Mouse (Mus musculus): ENCODE data around the gene Sall1.

Gene Sall1

DNA sequence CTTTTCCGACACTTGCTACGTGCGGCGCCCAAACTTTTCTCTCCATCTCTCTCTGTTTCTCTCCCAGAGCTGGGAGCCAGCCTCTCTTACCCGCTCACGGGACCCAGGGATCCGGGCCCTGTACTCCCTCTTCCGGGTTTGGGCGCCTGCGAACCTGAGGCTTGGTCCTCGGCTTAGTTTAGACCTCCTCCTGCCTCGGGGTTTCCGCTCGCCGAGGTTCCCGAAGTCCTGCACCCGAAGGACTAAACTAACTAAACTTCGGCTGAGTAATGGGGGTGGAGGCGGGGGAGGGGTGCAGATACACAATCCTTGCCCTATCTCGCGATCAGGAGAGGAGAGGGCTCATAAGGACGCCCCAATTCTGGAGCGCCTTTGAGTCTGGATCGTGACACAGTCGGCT lies at the start of gene Sall1:
Gene Sall1 (minus strand): TSS at position 223 of the 400 bp plus-strand sequence.
- no peak for DNase-seq (ENCODE audit: low read depth)

DNA sequence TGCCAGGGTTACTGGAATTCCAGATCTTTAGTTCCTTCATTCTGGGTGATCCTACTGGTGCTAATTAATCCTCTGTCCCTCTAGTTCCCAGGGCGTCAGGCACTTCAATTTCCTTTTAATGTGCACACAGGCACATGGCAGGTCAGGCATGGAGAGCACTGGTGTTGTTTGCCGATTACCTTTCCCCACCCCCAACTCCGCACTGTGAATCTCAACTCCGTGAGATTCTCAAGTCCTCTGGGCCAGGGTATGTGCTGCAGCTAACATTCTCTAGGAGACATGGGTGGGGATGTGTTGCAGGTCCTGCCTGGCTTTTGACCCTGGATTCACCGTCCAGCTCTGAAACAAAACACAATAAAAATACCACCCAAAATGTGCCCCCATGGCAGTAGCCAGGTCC lies 46.0 kb upstream of the Sall1 start:
- DNase-seq (ENCODE audit: low read depth): no peak

DNA sequence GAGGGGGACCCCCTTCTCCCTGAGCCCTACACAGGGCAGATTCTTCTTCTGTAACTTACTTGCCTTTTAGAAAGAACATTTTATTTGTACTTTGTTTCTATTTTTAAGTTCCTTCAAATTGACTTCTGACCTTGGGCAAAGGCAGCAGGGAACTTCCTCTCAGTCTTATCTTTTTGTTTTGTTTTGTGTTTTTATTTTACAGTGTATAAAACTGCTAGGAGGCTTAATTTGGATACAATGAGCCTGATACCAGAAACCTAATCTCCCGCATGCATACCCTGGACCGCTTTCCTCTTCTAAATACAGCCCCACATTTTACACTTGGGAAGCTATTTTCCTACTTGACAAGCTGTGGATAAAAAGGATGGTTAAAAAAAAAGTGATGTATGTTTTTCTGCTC lies 35.2 kb upstream of the Sall1 start:
- DNase-seq (ENCODE audit: low read depth): no peak

DNA sequence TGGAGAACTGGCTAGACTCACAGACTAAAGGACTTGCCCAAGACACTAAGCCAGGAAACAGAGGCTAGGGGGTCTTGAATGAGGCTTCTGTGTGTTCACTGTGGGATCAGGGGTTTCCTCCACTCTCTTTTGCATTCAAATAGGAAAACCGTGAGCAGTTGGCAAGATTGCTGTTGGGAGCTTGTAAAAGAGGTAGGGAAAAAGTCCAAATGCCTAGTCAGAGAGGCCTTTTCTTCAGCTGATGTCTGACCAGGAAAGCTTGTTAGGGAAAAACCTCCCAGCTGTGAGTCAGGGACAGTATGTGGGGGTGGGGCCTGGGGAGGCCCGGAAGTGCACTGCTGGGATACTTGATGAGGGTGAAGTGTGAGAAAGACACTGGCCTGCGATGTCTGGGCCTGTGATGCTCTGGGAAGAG lies 29.0 kb upstream of the Sall1 start:
- no peak for DNase-seq (ENCODE audit: low read depth)

DNA sequence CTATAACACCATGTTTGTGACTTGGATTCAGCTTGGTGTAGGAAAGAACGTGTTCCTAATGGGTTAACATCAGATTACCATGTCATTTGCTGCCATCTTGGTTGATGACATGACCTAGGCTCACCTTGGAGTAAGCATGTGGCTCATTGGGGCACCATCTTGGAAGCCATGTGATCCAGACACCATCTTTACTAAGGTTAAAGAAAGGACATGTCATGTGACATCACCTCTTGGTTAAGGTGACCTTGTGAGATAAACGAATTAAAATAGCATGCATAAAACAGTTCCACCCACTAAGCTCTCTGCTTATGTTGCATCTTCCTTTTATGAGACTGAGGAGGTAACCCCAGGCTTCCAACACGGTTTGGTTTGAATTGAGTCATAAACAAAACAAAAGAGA lies 23.5 kb upstream of the Sall1 start:
- DNase-seq (ENCODE audit: low read depth): no peak

DNA sequence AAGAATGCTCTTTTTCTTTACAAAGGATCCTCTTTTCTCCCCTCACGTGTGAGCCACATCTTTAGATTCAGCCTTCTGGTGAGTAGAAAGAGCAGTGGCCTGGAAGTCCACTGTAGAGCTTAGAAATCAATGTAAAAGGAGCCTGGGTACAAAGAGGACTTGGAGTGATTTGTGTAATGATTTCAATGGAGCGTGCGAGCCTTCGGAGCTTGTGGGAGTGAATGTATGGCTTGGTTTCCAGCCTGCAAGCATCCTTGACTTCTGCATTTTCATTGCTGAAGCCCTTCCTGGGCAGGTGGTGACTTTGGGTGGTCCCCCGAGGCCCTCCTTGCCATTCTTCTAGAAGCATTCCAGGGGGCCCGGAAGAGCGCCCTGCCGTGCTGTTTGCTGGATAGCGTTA lies 20.1 kb upstream of the Sall1 start:
- no peak for DNase-seq (ENCODE audit: low read depth)

DNA sequence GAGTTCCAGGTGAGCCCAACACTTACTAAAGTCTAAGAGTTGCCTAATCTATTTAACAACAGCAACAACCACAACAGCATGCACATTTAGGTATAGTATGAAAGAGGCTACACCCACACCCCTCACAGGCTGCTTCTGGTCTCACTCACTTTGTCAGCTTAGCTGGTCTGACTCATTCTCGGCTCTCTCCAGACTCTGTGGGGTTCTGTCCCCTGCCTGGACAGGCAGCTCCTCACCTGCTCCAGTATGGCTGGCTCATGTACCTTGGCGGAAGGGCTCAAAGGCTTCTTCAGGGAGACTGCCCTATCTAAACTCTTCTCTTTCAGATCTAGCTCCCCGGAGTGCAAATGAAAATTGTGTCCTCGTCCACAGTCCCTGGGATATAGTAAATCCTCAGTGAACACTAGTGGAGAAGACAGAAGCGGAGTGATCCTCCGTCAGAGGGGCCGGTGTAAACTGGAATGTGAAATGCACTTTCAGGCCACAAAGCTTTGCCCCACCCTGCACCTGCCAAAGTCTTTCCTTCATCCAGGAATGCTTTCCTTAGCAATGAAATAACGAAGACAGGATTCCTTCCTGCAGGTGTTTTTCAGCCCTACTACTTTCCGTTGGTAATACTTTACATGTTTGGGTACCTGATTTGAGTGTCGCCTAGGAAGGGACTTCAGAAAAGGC lies 19.5 kb upstream of the Sall1 start:
- no peak for DNase-seq (ENCODE audit: low read depth)

DNA sequence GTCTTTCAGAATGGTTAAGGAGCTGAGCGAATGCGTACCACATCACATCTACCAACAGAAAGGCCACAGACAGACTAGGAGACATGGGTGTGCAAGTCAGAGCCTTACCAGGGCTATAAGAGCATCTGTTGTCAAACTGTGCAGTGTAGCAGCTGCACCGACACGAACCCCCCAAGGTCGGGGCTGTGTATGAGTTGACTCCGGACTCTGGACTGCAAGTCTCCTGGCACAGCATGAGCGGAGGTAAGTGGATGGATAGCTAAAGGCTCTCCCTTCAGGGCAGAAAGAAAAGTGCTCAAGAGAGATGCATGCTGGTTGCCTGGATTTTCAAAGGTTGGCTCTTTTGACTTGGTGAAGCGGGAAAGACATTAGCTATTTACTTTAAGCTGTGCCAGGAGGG lies 16.8 kb upstream of the Sall1 start:
- DNase-seq (ENCODE audit: low read depth): no peak

DNA sequence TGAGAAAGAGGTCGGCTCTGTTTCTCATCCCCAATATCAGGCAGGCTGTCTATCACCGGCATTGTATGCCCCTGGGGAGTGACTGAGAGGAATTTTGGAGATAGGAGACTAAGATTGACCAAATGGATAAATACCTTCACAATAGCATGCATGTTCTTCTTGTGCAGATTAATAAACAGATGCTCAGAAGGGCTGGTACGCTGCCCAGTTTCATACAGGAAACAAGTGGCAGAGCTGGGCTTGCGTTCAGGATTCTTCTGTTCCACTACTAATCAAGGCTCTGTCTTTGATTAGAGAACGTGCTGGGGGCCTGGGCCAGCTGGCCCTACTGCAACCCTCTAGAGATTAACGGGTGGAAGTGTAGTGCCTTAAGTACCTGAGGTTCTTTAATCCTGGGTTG lies 15.5 kb upstream of the Sall1 start:
- DNase-seq (ENCODE audit: low read depth): no peak

DNA sequence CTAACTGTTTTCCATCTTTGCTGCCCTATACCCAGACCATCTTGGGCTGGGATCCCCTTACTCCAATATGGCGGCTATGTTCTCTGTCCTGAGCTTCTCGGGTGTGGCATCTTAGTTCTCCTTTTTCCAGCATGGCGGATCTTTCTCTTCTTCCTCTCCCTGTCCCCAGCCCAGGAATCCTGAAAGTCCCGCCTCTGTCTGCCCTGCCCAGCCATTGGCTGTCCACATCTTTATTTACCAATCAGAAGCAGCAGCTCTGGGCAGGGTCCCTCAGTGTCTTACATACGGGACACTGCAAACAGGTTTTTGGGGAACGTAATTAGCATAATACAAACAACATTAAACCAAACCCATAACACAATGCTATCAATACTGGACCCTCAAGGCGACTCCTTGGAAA lies 8.9 kb upstream of the Sall1 start:
- DNase-seq (ENCODE audit: low read depth): no peak

DNA sequence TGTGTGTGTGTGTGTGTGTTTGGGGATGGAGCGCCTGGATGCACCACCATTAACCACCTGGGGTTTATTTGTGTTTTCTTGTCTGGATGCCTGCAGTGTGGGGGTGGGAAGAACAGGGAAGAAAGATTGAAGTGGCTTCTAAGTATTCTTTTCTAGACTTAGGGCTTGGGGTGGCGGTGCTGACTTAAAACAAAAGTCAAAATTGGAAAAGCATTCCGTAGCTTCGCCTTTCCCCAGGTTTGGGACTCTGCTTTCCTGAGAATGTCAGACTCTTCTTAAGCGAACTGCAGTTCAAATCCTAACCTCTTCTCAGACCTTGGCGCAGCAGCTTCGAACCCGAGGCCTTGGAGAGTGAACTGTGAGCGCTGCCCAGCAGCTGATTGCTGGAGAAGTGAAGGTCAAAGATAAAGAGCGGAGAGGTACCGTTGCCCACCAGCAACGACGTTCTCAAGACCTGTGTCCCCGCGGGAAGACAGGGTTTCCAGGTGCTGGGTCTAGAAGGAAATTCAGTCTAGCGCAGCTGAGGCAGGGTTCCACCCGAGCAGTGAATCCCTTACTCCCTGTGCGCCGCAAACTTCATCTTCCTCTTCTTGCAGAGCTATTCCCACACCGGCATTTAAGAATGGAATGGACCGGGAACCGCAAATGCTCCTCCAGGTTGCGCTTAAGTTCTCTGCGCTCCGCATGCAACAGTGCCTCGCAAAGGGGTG lies 2.8 kb upstream of the Sall1 start:
- no peak for DNase-seq (ENCODE audit: low read depth)

DNA sequence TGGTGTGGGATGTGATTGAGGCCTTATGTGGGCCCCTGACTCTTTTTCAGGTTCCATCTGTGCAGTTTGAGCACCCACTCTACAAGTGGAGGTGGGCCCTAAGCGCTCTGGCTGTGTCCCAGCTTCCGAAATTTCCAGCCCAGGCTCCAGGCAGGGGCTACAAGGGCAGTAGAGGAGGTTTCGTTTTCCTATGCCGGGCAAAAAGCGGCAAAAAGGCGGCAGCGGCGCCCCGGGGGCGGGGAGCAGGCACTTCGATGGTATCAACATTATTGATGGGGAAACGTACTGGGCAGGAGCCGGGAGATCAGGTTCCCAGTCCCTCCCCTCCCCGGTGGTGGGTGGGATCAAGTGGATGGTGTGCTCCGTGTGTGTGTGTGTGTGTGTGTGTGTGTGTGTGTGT lies 2.3 kb upstream of the Sall1 start:
- DNase-seq (ENCODE audit: low read depth): no peak

DNA sequence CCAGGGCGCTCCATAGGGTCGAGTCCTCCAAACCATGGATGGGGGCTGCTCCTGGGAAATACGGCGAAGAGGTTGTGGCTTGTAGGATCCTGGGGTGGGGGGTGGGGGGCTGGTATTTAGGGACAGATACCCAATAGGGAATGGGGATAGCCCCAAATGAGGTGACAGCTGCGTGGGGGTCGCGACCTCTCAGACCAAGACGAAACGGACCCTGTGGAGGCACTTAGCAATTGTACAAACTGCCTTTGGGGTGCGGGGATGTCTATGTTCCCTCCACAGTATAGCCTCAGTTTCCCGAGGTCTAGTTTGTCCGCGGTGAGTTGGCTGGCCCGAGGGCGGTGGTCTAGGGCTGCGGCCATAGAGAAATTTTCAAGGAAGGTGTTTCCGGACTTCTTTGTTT lies 1.8 kb upstream of the Sall1 start:
- no peak for DNase-seq (ENCODE audit: low read depth)

DNA sequence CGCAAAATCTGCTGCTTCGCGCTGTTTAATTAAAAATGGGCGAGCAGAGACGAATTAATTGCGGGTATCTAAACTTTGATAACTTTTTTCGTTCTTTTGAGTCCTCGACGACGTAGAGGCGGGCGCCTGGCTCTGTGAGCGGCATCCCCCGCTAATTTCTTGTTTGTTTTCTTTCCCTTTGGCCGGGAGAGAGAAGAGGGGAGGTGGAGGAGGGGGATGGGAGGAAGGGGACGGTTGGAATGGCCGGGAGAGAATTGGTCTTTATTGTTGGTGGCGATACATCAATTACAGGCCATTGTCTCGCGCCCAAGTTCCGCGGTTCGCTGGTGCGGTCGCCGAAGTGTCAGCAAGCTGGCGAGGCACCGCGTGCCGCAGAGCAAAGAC lies 1.2 kb upstream of the Sall1 start:
- DNase-seq (ENCODE audit: low read depth): no peak

DNA sequence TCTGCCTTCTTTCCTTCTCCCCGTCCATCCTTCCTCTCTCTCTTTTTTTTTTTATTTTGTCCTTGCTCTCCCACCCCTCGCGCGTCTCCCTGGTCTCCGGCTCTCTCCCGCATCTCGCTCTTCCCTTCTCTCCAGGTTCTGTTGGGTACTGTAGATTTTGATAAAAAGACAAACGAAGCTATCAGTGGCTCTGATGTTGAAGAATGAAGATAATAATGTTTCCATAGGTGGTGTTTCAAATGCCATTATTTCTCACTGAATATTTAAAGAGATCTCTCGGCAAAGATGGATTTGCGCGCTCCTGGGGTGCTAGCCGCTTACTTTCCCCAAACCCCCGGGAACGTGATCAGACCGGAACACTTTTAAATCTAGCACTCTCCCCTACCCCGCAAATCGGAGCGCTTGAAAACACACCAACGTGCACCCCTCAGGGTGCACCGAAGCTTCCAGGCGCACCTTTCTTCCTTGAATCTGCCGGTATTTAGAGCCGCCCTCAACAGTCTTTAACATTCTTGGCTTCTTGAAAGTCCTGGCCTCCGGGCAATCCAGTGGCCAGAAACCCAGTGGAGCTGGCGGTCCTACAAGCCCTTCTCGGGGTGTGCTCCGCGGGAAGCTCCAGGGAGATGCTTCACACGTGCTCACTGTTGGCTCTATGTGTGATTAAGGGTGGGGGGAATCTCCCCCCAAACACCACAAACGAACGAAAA lies 702 bp upstream of the Sall1 start:
- DNase-seq (ENCODE audit: low read depth): no peak

DNA sequence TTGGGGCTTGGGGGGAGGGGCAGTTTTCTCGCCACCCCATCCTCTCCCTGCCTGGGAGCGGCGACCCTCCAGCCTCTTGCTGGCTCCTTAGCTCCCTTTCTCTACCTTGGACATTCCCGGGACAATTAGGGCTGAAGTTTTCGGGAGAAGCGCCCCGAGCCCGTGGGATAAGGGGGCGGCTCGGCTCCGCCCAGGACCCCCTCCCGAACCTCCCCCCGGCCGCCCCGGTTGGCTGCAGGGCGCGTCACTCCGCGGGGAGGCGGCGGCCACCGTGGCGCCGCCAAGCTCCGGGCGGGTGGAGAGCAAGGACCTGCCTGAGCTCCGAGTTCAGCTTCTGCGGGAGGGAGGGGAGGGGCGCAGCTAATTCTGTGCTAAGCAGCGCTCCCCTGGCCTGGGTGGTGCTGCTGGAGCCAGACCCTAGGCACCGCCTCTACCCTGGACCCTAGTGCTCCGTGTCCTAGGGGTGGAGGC lies 556 bp downstream of the Sall1 start:
- DNase-seq (ENCODE audit: low read depth): no peak

DNA sequence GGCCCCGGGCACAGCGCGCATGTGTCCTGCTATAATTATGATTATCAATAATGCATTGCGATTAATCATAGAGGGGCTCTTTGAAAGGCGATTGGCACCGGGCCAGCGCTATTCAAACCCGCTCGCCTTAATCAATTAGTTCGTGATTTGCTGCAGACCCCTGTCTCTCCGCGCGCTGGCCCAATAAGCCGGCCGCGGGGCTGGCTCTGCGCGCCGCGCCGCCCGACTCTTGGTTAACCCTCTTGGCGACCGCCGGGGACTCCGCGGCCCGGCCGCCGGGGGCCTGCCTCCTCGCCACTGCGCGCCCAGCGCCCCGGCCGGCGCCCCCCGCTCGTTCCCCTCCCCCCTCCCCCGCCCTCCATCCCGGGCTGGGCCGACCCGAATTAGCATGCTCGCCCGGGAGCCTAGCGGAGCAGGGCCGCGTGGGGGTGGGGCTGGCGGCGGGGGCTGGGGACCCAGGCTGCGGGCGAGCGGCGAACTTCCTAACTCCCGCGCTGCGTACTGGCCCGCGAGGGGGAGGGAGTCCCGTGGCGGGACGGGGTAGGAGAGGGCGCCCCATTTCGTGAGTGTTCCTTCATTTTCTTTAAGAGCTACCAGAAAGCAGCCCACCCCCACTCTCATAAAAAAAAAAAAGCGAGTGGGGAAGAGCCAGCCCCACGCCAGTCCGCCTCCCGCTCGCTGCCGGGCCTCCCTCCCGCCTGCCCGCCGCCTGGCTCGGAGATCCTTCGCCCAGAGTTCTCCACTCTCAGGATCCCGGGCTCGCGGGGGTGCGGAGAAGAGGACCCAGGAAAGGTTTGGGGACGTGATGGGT lies 1.2 kb downstream of the Sall1 start:
- no peak for DNase-seq (ENCODE audit: low read depth)

DNA sequence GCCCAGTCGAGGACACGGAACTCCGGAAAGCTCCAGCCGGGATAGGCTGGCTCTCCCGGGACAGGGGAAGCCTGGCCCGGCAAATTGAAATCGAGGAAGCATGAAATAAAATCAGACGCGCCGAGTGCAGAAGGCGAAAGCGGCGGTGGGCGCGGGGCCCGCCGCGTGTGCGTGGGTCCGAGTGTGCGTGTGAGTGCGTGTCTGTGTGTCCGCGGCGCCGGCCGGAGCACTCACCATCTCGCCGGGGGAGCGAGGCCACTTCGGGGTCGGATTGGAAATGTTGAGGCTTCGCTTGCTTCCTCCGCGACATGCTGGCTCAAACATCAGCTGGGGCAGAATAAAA lies 1.9 kb downstream of the Sall1 start:
- DNase-seq (ENCODE audit: low read depth): no peak

DNA sequence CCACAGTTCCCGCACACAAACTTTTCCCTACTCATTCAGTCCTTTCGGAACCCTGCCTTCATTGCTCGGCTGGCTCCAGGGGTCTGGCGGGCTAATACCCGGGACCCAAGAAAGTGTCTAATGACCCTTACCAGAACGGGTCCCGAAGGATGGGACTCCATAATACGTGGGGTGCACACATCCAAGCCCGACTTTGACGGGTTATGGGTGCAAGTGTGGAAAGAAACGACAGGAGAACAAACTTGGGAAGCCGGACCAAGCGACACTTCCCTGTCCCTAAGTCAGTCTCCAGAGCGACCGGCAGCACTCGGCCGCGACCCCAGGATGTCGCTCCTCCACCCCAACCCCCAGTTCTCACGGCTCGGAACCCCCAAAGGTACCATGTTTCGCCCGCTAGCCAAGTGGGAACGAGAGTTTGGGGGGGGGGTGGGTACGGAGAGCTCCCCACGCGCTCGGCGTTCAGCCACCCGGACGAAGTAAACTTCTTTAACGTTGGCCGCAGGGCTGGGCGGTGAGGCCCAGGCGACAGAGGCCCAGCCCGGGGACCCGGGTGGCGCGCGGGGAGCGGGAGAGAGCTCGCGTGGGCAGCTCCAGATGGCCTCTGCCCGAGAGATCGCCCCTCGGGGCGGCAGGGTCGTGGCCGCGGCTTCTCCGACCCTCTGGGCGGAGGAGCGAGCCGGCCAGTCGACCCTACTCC lies 2.4 kb downstream of the Sall1 start:
- DNase-seq (ENCODE audit: low read depth): no peak

DNA sequence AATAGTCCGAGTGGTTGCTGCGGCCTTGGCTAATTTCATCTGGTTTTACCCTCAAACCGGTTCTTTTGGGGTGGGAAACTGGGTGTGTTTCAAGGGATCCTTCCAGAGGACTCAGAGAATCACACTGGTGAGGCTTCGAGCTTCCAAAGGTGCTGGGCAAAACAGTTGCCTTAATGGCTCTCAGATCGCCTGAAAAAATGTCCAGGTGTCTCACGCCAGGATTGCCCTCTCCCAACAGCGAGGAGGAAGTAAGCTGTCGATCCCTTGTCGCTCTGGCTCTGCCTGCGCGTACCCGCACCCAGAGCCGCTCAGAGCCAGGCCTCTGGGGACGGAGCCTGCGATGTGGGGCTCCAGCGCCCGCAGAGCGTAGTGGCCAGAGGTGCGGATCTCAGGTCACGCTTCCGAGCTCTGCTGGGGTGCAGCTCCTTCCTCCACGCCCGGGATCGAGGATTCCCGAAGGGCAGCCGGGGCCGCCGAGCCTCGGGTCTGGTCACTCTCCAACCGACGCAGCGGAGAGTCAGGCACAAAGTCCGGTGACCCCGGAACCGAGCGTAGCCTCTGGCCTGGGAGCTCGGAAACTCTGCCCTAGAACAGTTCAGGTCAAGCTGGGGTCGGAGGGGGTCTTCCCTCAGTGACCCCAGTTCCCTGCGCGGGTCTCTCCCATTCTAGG lies 3.1 kb downstream of the Sall1 start:
- DNase-seq (ENCODE audit: low read depth): no peak

DNA sequence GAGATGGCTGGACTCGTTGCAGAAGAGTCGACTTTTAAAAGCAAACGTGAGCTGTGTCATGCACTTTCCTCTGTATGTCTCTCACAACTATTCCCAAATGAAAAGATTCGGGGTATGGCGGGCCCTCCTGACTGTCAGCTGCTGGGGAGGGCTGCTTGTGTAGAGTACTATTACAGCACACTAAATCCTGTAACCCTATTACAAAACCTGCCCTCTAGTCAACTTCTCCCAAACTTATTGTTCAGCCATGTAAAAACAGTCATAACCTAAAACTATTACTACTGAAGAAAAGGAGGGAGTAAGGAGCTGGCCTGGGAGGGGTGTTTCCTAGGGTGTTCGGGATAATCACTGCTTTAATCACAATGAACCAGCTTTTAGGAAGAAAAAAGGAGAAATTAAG lies 4.1 kb downstream of the Sall1 start:
- no peak for DNase-seq (ENCODE audit: low read depth)
